Mouse (Mus musculus) c-Kit-positive CD71-positive TER-119-positive erythroid progenitor cells, embryonic 14.5 days (primary cell): ENCODE data around the gene Smim5.

Experiments used
- DNase-seq: peaks from one replicate; pipeline ENCODE4 v3.0.0-alpha.2; 2013; ENCODE audit warnings: low spot score

The Smim5 gene

GRCm38 (mm10) chr11:115921986-115922385, 22.2 kb downstream of the Smim5 start:
- no peak for DNase-seq

- DNase-seq: no peak
These were observed 29.3 kb downstream of the Smim5 start for GRCm38 (mm10) chr11:115929031-115929430.

- no peak for DNase-seq
These were observed 30.1 kb downstream of the Smim5 start for GRCm38 (mm10) chr11:115929818-115930217.

GRCm38 (mm10) chr11:115931235-115931634, 31.5 kb downstream of the Smim5 start:
- no peak for DNase-seq

GRCm38 (mm10) chr11:115933108-115933746, 33.5 kb downstream of the Smim5 start, which contains the start of the genes Sap30bp and Recql5:
Gene Sap30bp (plus strand): TSS chr11:115933282.
Gene Recql5 (minus strand): TSS chr11:115933477.
- DNase-seq: peak; percentile 99

GRCm38 (mm10) chr11:115933747-115934110, 34.0 kb downstream of the Smim5 start:
- no peak for DNase-seq

- peak; percentile 76 for DNase-seq
These were observed 40.0 kb downstream of the Smim5 start for GRCm38 (mm10) chr11:115939690-115940329.

GRCm38 (mm10) chr11:115941980-115942379, 42.2 kb downstream of the Smim5 start:
- DNase-seq: no peak

- DNase-seq: no peak
These were observed 45.5 kb downstream of the Smim5 start for GRCm38 (mm10) chr11:115945247-115945646.

- DNase-seq: no peak
These were observed 46.6 kb downstream of the Smim5 start for GRCm38 (mm10) chr11:115946221-115946828.

GRCm38 (mm10) chr11:115948316-115948715, 48.5 kb downstream of the Smim5 start:
- no peak for DNase-seq

GRCm38 (mm10) chr11:115950719-115951118, 51.0 kb downstream of the Smim5 start:
- no peak for DNase-seq

GRCm38 (mm10) chr11:115954712-115955111, 54.9 kb downstream of the Smim5 start:
- no peak for DNase-seq

- no peak for DNase-seq
These were observed 55.6 kb downstream of the Smim5 start for GRCm38 (mm10) chr11:115955195-115955858.
